Mouse (Mus musculus): Measurements from ENCODE around the gene Ect2l. TPM values are rescaled to one million over a fixed set of nuclear protein-coding genes. Genes with fewer than 3 reads are reported as not detected.

Gene Ect2l
- polyA plus RNA-seq (2012), result not detected in 2 replicates

DNA sequence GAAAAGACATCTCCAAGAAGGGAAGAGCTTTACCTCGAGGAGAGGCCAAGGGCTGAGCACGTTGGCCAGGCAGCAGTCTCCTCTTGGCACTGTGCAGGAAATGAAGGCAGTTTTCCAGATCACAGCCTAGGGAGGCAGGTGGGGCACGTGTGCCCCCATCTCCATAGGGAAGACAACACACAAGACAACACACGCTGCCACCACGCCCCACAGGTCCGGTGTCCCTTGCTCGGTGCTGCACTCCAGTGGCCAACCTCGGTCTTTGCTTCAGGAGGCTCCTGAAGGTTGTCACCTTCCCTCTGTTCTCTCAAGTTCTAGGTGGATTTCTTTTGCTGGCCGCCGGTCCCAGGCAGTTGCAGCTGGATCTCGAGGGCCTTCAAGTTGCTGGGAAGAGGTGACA is at the start of gene Ect2l:
Ect2l (minus strand) TSS at position 165 of the 400 bp plus-strand sequence.
- no peak for TF ChIP-seq GATA1 (IDR thresholded peaks at IDR 0.05; ENCODE audit: low read length)

DNA sequence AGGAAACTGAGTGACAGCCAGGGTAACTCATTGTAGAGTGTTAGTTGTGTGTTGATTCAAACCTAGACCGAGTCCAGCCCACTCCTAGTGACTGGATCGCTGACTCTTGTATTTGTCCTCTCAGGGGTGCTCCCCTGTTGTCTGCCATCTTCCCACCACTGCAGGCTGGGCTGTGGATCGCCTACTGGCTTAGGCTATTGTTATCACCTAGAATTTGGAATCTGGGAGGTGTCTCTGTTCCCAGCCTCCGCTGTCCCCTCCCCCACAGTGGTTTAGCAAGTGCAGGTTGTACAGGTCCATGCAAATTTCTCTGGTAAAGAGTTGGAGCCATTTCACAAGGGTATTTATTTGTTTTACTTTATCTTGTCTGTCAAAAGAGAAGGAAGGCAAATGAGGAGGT is 40.7 kb upstream of the Ect2l start:
- no peak for TF ChIP-seq GATA1 (IDR thresholded peaks at IDR 0.05; ENCODE audit: low read length)

DNA sequence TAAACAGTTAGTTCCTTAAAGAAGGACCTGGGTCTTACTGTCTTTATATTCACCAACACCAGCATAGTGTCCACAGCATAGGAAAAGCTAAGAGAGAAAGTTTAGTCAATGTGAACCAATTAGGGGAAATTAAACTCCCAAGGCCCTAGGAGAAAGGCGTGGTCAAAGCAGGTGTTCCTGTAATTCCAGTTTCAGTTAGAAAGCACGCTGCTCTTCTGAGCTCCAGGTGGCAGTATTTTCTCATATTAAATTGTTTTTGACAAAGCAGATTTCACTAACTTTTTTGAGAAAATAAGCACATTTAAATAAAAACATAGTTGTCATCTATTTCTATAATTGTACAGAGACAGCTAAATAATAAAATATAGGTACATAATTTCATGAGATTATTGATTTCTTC is 32.9 kb upstream of the Ect2l start:
- no peak for TF ChIP-seq GATA1 (IDR thresholded peaks at IDR 0.05; ENCODE audit: low read length)

DNA sequence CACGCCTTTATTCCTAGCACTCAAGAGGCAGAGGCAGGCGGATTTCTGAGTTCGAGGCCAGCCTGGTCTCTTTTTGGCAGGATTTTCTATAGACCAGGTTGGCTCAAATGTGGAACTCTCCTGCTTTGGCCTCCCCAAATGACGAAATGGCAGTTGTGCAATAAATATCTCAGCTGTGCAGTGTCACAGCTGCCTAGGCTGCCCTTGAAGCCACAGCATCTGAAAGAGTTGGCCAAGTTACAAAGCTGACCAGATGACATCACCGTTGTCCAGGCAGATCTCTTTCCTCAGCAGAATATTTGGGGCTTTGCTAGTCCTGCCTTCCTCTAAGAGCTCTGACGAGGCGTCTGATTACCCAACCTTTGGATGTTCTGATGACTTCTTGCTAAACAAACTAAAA is 26.5 kb upstream of the Ect2l start:
- TF ChIP-seq GATA1 (IDR thresholded peaks at IDR 0.05; ENCODE audit: low read length), result no peak

DNA sequence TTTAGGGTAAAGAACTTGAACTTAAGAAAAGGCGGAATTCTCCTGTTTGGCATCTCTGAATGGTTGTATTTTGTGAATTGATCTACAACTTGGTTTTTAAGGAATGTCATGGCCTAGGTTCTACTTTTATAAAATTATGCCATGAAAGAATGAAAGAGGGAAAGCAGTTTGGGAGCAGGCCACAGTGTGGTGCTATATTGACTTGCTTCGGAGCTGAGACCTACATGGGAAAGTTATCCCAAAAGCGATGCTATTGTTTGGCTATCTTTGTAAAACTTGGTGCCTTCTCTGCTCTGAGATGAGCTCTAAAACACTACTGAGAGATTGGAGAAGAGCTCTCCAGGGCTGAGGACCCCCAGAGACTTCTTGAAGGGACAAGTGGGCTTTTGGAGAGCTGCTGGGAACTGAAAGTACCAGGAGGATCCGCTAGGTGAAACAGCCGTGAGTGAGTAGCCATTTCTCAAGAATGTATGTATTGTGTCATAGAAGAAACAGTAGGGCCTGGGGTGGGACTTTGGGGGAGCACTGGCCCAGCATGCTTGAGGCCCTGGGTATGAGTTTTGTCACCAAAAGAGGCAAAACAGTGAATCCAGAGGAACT is 25.7 kb upstream of the Ect2l start:
- TF ChIP-seq GATA1 (IDR thresholded peaks at IDR 0.05; ENCODE audit: low read length), result no peak

DNA sequence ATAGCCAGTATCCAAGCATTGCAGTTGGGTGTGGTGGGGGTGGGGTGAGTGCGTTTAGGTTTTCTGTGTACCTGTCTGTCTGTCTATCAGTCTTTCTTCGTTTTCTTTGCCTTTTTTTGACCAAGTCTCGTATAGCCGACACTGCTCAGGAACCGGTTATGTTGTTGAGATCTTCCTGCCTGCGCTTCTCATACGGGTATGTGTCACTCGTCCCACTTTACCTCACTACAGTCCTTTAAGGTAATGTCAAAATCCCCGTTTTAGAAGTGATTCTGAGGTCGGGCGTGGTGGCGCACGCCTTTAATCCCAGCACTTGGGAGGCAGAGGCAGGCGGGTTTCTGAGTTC is 24.7 kb upstream of the Ect2l start:
- no peak for TF ChIP-seq GATA1 (IDR thresholded peaks at IDR 0.05; ENCODE audit: low read length)

DNA sequence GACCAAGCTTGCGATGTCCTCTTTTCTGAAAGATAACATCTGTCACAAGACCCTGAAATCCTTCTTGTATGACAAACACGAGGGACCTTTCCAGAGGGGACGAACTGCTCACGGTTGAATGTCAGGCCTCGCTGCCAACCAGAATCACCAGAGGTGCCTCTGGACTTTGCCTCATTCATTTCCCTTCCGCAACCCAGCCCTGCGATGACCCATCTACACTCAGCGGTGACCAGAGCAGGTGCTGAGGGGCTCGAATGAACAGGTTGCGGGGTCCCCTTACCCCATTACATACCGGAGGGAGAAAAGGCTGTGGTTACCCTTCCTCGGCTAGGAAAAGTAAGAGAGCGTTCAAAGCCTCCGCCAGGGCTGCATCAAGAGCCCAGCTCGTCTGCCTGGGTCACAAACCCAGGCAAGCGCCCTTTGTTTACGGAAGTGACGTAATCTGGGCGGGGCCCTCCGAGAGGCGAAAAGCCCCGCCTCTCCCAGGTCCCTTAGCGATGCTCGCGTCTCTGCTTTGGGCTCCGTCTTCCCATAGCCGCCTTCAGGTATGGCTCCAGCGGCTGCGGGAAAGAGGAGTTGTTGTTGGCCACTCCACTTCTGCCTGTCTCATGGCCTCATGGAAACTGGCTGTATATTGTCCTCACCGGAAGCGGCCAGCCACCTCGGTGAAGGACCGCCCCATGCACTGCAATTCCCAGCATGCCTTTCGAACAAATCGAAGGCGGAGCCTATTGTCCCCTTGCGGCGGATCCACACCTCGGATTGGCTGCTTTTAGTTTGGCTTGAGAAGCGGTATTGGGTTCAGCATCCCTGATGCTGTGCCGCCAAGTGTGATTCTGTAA is 24.1 kb upstream of the Ect2l start, which contains the start of gene Ccdc28a:
Ccdc28a (minus strand) TSS at position 439 of the 842 bp plus-strand sequence.
- TF ChIP-seq GATA1 (IDR thresholded peaks at IDR 0.05; ENCODE audit: low read length), result no peak

DNA sequence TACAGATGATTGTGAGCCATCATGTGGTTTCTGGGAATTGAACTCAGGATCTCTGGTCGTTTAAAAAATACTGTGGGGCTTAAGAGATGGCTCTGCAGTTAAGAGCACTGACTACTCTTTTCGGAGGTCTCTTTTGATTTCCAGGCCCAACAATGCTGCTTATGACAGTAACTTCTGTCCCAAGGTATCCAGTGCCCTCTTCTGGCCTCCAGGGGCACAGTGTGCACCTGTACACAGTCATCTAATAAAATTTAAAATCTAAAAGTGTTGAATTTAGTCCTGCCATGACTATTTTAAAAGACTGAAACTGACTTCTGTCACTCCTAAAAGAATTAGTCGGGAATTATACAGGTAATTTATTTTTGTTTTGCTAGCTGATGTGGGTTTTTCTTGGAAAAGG is 23.2 kb upstream of the Ect2l start:
- no peak for TF ChIP-seq GATA1 (IDR thresholded peaks at IDR 0.05; ENCODE audit: low read length)

DNA sequence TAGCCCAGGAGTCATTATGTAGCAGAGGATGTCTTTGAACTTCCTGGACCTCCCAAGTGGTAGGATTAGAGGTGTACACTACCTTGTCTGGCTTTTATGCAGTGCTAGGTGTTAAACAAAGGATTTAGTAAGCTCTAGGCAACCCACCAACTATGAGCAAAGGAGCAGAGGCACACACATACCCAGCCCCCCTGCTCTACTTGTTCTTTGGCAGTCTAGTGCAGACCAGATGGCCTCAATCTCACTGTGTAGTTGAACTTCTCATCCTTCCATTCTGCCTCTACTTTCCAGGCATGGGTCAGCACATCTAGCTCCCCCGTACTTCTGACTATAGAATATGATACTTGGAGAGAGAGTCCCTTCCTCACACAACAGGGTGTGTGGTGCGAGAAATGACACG is 13.7 kb upstream of the Ect2l start:
- no peak for TF ChIP-seq GATA1 (IDR thresholded peaks at IDR 0.05; ENCODE audit: low read length)

DNA sequence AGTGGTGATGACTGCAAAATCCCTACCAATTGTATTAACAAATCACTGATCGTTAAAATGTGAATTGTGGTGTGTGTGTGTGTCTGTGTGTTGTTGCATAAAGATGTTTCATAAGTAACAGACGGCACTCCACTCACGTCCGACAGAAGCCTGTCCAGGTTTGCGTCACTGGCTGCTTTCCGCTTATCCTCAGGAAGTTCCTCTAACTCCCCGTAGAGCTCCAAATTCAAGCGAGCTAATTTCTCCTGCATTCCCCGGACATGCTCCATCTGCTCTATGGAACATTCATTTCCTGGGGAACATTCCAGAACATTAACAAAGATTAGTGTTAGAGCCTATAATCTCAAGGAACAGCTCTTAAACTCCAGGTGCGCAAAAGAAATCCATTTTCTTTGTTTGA is 8.7 kb upstream of the Ect2l start:
- no peak for TF ChIP-seq GATA1 (IDR thresholded peaks at IDR 0.05; ENCODE audit: low read length)

DNA sequence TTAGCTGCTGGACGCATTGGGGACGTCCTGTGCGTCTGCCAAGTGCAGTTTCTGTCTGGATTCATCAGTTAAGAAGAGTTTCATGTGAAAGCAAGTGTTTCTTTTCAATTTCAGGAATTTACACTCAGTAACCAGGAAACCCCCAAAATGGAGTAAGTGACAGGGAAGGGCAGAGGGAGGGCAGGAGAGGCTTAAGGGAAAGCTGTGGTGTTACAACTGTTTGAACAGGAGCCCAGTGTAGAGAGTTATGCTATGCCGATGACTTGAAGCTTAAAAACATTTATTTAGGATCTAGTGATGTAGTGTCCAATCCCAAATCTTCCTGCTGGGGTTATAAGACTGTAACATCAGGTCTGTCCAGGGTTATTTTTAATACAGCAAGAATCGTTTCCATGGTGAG is 3.4 kb upstream of the Ect2l start:
- TF ChIP-seq GATA1 (IDR thresholded peaks at IDR 0.05; ENCODE audit: low read length), result no peak

DNA sequence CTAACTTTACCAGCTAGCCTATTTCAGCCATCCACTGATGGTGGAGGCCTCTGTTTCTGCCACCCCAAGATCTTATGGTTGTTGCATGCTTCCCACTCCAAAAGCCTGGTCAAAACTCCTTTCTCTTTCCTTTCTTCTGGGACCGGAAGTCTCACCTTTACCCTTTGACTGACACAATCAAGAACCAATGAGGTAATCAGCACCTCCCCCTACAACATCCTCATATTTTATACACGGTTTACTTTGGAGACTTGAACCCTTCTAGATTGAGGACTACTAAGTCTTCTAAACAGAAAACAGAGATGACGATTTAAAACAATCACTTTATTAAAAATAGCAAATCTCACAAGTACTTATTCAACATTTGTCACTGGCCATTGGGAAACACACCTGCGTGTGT is 2.7 kb upstream of the Ect2l start:
- TF ChIP-seq GATA1 (IDR thresholded peaks at IDR 0.05; ENCODE audit: low read length), result no peak

DNA sequence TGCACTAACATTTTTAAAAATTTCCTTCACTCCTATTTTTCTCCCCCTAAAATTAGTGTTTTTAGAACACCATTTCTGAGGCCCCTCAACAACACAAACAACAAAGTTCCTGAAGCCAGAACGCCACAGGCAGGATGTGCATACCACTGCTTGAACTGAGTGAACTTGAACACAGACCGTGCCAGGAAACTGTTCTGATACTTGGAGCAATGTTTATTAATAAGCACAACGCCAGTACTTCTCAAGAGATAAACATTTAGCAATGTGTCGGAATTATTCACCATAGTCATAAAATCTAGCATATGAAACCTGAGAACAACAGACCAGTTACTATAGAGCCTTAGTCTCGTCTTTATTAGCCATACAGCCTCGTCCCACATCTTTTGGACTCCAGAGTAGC is 571 bp downstream of the Ect2l start:
- no peak for TF ChIP-seq GATA1 (IDR thresholded peaks at IDR 0.05; ENCODE audit: low read length)

DNA sequence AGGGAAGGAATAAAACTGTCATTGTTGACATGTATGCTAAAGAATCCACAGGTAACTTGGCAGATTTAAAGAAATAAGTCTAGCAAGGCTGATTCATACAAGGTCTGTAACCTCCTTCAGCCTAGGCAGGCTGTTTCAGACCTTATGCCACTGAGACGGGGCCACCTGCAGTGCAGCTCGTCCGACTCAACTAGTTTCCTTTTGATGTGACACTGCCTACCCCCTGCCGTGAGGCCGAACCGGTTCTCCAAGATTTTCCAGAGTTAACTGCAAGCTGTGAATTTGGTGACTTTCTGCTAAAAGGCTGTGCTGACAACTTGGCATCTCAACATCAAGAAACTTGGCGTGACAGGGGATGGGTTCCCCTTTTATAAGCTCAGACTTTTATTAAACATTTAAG is 6.6 kb downstream of the Ect2l start:
- TF ChIP-seq GATA1 (IDR thresholded peaks at IDR 0.05; ENCODE audit: low read length), result no peak

DNA sequence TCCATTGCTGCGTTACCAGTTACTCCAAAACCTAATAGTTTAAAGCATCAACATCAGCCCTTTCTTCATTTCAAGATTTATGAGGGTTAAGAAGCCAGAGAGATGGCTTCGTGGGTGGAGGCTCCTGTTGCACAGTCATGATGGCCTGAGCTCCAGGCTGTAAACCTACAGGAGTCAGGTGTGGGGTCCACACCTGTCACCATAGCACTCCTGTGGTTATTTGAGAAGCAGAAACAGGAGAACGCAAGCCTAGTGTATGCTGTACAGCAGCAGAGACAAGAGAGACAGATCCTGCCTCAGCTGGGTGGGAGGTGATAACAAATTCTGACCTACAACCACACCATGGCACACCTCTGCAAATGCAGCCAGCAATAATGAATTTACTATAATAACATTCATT is 8.3 kb downstream of the Ect2l start:
- no peak for TF ChIP-seq GATA1 (IDR thresholded peaks at IDR 0.05; ENCODE audit: low read length)

DNA sequence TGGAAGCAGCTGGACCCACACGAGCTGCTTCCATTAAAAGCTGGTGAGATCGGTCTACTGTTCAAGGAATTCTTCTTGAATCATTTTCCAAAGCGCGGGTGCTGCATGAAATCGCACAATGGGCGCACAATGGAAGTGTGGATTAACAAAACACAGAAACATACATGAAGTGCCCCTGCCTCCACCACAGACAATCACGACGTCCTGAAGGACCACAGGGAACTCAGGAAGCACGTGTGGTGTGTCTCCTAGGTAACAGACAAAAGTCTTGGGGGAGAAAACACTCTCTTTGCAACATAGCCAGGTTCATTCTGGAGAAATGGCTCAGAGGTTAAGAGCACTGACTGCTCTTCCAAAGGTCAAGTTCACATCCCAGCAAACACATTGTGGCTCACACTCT is 10.0 kb downstream of the Ect2l start:
- TF ChIP-seq GATA1 (IDR thresholded peaks at IDR 0.05; ENCODE audit: low read length), result no peak

DNA sequence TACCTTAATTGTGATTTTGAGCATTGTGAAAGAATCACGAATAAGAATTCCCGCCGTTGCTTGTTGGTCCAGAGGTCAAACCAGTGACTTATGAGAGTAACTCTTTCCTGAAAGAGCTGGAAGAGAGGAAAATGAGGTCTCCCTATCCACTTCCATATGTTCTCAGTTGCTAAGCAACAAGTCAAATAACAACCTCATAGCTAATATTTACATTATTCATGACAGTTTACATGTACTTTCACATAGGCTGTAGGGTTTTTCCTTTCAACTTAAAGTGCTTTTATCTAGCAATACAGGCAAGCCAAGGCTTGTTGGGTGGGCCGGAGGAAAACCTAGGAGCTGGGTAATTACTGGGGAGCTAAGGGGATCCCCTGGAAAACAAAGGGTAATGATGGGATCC is 10.8 kb downstream of the Ect2l start:
- no peak for TF ChIP-seq GATA1 (IDR thresholded peaks at IDR 0.05; ENCODE audit: low read length)
